Mouse (Mus musculus) left cerebral cortex, adult 8-10 months (tissue): Measurements from ENCODE around the gene Dpp10. TPM values are rescaled to one million over a fixed set of nuclear protein-coding genes. Genes with fewer than 3 reads are reported as not detected.

Experiments used
- DNase-seq, 2 experiments: peaks; one replicate each; pipeline ENCODE4 v3.0.0; 2022; ENCODE audit warnings: low spot score in 2 of 2
- total RNA-seq, 4 experiments: library from RNA; stranded (reverse); gene quantifications; 2 replicates each; pipeline ENCODE4 v1.2.4; 2022

Dpp10 gene
- total RNA-seq, 4 experiments from 2014 or later = 132 to 171 (median 147) TPM

GRCm38 (mm10) chr1:123919606-123920005, 125.8 kb downstream of the Dpp10 start:
- no peak for DNase-seq

GRCm38 (mm10) chr1:123902628-123903027, 142.7 kb downstream of the Dpp10 start:
- DNase-seq = peak in 1 of 2 experiments; percentile 79

GRCm38 (mm10) chr1:123901218-123901617, 144.1 kb downstream of the Dpp10 start:
- peak in 1 of 2 experiments; percentile 92 for DNase-seq

GRCm38 (mm10) chr1:123887243-123887642, 158.1 kb downstream of the Dpp10 start:
- no peak for DNase-seq

- no peak for DNase-seq
Measured at GRCm38 (mm10) chr1:123846881-123847280, 198.5 kb downstream of the Dpp10 start.

- no peak for DNase-seq
Measured at GRCm38 (mm10) chr1:123801206-123801605, 244.2 kb downstream of the Dpp10 start.

GRCm38 (mm10) chr1:123765511-123765910, 279.8 kb downstream of the Dpp10 start:
- DNase-seq = peak in 1 of 2 experiments; percentile 7

GRCm38 (mm10) chr1:123762272-123762671, 283.1 kb downstream of the Dpp10 start:
- DNase-seq = no peak

GRCm38 (mm10) chr1:123756055-123756454, 289.3 kb downstream of the Dpp10 start:
- no peak for DNase-seq

- DNase-seq = peak in 1 of 2 experiments; percentile 17
Measured at GRCm38 (mm10) chr1:123707292-123707691, 338.1 kb downstream of the Dpp10 start.

GRCm38 (mm10) chr1:123658409-123658808, 386.9 kb downstream of the Dpp10 start:
- no peak for DNase-seq

GRCm38 (mm10) chr1:123656607-123657006, 388.8 kb downstream of the Dpp10 start:
- DNase-seq = no peak

GRCm38 (mm10) chr1:123637897-123638296, 407.5 kb downstream of the Dpp10 start:
- no peak for DNase-seq

GRCm38 (mm10) chr1:123628268-123628667, 417.1 kb downstream of the Dpp10 start:
- DNase-seq = no peak

- no peak for DNase-seq
Measured at GRCm38 (mm10) chr1:123584857-123585256, 460.5 kb downstream of the Dpp10 start.

- DNase-seq = no peak
Measured at GRCm38 (mm10) chr1:123580112-123580511, 465.2 kb downstream of the Dpp10 start.

GRCm38 (mm10) chr1:123573713-123574112, 471.6 kb downstream of the Dpp10 start:
- no peak for DNase-seq

- no peak for DNase-seq
Measured at GRCm38 (mm10) chr1:123542496-123542895, 502.9 kb downstream of the Dpp10 start.

- DNase-seq = no peak
Measured at GRCm38 (mm10) chr1:123467729-123468128, 577.6 kb downstream of the Dpp10 start.

- DNase-seq = no peak
Measured at GRCm38 (mm10) chr1:123414163-123414562, 631.2 kb downstream of the Dpp10 start.

- DNase-seq = no peak
Measured at GRCm38 (mm10) chr1:123351300-123351699, 694.1 kb downstream of the Dpp10 start.

- no peak for DNase-seq
Measured at GRCm38 (mm10) chr1:123337877-123338276, 707.5 kb downstream of the Dpp10 start.

GRCm38 (mm10) chr1:123316886-123317285, 728.5 kb downstream of the Dpp10 start:
- DNase-seq = no peak
